Mouse (Mus musculus): ENCODE data around the gene Fam205c. TPM values are rescaled to one million over a fixed set of nuclear protein-coding genes. Genes with fewer than 3 reads are reported as not detected.
A peak's percentile ranks its signal among the peaks of the same experiment; 100 is the strongest.

Gene Fam205c
- polyA plus RNA-seq, 1 experiment from 2014 or later = 0.11 TPM

DNA sequence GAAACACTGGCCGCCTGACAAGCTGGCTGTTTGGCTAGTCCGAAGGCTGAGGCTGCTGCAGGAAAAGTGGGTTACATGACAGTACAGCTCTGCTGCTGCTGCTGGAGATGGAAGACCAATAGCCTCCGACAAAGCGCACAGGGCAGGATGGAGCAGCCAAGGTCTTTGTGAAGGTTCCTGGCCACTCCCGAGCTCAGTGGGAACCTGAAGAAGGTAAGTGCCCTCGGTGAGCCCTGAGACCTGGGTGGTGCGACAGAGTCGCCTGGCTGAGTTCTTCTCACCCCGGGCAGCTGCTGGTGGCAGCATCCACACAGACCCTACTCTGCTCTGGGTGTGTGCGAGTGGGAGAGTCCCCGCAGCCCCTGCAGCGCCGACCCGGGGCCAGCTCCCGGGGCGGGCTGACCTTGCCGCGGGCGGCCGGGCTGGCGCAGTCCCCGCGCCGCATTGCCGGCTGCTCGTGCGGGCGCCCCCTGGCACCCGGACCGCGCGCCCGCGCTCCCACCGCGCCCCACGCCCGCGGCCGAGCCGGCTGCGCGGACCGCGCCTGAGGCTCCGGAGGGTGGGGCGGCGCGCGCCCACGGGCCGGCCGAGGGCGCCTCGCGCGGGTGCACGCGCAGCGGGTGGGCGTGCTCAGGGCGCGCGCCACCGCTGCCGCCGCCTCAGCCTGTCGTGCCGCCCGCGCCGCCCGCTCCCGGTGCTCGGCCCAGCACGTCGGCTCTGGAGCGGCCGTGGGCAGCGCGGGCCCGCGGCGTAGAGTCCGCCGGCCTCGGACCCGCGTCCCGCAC lies 42.8 kb upstream of the Fam205c start, which contains the start of gene Phf24:
Gene Phf24 (plus strand): TSS at position 44 of the 785 bp plus-strand sequence.
- peak; percentile 75 for ATAC-seq (ENCODE audit: low FRiP score, low TSS enrichment)

DNA sequence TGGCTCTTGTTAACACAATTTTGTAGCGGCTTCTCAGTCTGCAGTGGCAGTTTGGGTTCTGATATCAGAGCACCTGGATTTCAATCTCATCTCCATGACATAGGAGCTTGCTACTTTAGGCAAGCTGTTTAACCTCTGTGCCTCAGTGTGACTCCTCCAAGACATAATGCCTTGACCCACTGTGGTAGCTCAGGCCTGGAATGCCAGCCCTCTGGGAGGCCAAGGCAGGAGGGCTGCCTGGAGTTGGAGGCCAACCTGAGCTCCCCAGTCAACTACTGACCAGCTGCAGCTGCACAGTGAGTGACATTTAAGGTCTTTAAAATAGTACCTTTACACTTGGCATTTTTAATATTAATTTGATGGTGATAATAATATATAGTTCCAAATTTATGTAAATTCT lies 41.9 kb upstream of the Fam205c start:
- no peak overlapping the region for H3K27ac ChIP-seq (replicated peaks)
- TF ChIP-seq EP300 (optimal IDR thresholded peaks at IDR 0.05) = no peak
- TF ChIP-seq CTCF (IDR thresholded peaks at IDR 0.05; ENCODE audit: low read depth) = no peak
- ATAC-seq (ENCODE audit: low FRiP score, low TSS enrichment) (no peak), DNase-seq (ENCODE audit: low spot score) (no peak)
- no peak overlapping the region for H3K4me2 ChIP-seq (replicated peaks; ENCODE audit: low read depth)
- H3K9me3 ChIP-seq (ENCODE audit: control insufficient read depth, low read length) = no peaks in the 10 kb centered on the region
- H3K4me1 ChIP-seq (replicated peaks; ENCODE audit: control insufficient read depth, insufficient read depth) = no peaks in the 10 kb centered on the region
- H3K27me3 ChIP-seq (ENCODE audit: control insufficient read depth, insufficient read depth, low read length) = no peaks in the 10 kb centered on the region; the same call in 1 of the 2 replicates
- H3K9ac ChIP-seq (ENCODE audit: low read length) = no peak overlapping the region
- H3K4me3 ChIP-seq (ENCODE audit: low read depth, low read length) = no peak overlapping the region
- H3K36me3 ChIP-seq (ENCODE audit: control insufficient read depth, insufficient read depth, low read length) = no peaks in the 10 kb centered on the region
- whole genome bisulfite sequencing = 92% methylated on average over 1 of the region's 1 CpGs

More for the DNA sequence above, 42.8 kb upstream of the Fam205c start, which contains the start of gene Phf24:
- Histone ChIP-seq H3K4me1 (replicated peaks; ENCODE audit: control insufficient read depth, insufficient read depth) (no peaks in the 10 kb centered on the region), H3K9ac (ENCODE audit: low read length) (peak within 1 kb of the TSS; percentile 58), H3K27me3 (ENCODE audit: control insufficient read depth, insufficient read depth, low read length) (no peaks in the 10 kb centered on the region; the same call in 1 of the 2 replicates), H3K4me3 (ENCODE audit: low read depth, low read length) (peak within 1 kb of the TSS; percentile 56), H3K9me3 (ENCODE audit: control insufficient read depth, low read length) (no peaks in the 10 kb centered on the region), H3K27ac (replicated peaks) (peak within 1 kb of the TSS; percentile 40), H3K36me3 (ENCODE audit: control insufficient read depth, insufficient read depth, low read length) (no peaks in the 10 kb centered on the region), H3K4me2 (replicated peaks; ENCODE audit: low read depth) (peak within 1 kb of the TSS; percentile 91)
- DNase-seq (ENCODE audit: low spot score) = peak; percentile 47
- 1% methylated on average over 63 of the region's 90 CpGs for WGBS
- TF ChIP-seq CTCF (IDR thresholded peaks at IDR 0.05; ENCODE audit: low read depth) (no peak), EP300 (optimal IDR thresholded peaks at IDR 0.05) (no peak)

DNA sequence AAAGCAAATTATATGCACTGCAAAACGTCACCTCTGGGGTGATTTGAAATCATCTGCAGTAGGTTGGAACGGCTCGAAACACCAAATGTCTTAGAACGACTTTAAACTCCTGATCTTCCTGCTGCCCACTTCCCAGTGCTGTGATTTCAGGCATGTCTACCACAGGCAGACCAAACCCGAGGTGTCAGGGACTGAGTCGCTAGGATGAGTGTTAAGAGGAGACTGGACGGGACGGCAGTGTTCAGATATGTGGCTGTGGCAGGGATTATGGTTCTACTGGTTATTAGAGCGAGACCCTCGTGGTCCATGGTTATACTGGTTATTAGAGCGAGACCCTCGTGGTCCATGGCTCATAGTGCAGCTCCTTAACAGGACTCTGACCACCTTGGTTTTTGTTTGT lies 41.3 kb upstream of the Fam205c start:
- Histone ChIP-seq H3K4me2 (replicated peaks; ENCODE audit: low read depth) (no peak overlapping the region), H3K4me3 (ENCODE audit: low read depth, low read length) (no peak overlapping the region), H3K4me1 (replicated peaks; ENCODE audit: control insufficient read depth, insufficient read depth) (no peaks in the 10 kb centered on the region), H3K36me3 (ENCODE audit: control insufficient read depth, insufficient read depth, low read length) (no peaks in the 10 kb centered on the region), H3K27me3 (ENCODE audit: control insufficient read depth, insufficient read depth, low read length) (no peaks in the 10 kb centered on the region; the same call in 1 of the 2 replicates), H3K27ac (replicated peaks) (no peak overlapping the region), H3K9ac (ENCODE audit: low read length) (no peak overlapping the region), H3K9me3 (ENCODE audit: control insufficient read depth, low read length) (no peaks in the 10 kb centered on the region)
- no peak for TF ChIP-seq EP300 (optimal IDR thresholded peaks at IDR 0.05)
- TF ChIP-seq CTCF (IDR thresholded peaks at IDR 0.05; ENCODE audit: low read depth) = no peak
- WGBS = 78% methylated on average over 12 of the region's 12 CpGs
- ATAC-seq (ENCODE audit: low FRiP score, low TSS enrichment) = no peak
- no peak for DNase-seq (ENCODE audit: low spot score)

DNA sequence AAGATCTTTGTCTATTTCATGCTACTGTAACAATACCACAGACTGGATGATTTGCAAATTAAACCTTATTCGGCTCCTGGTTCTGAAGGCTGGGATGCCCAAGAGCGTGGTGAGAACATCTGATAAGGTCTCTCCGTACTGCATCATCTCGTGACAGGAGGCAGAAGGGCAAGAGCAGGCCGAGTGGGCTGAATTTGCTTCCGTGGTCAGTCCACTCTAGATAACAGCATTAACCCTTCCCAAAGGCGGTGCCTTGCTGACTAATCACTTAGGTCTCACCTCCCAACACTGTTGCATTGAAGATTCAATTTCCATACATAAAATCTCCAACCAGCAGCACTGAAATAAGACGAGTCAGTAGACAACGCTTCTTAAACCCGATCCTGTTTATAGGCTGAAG lies 39.4 kb upstream of the Fam205c start:
- no peak for TF ChIP-seq EP300 (optimal IDR thresholded peaks at IDR 0.05)
- TF ChIP-seq CTCF (IDR thresholded peaks at IDR 0.05; ENCODE audit: low read depth) = no peak

DNA sequence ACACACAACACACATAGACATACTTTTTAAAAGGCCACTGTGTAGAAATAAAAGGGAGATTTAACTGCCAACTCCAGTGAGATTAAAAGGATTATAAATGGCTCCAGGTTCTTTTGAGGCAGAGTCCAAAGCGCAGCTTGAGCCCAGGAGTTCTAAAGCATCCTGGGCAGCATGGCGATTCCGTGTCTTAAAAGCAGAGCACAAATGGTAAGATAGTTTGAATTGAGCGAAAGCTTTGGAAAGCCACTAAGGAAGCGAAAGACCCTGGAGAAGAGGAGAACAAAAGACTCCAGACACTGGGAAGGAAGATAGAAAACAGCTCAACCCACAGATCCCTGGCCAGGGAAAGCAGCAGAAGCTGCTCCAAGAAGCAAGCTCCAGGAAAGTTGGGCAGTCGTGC lies 30.9 kb upstream of the Fam205c start:
- Histone ChIP-seq H3K9me3 (ENCODE audit: control insufficient read depth, low read length) (no peaks in the 10 kb centered on the region), H3K27me3 (ENCODE audit: control insufficient read depth, insufficient read depth, low read length) (no peaks in the 10 kb centered on the region), H3K4me3 (ENCODE audit: low read depth, low read length) (no peak overlapping the region), H3K4me2 (replicated peaks; ENCODE audit: low read depth) (no peak overlapping the region), H3K27ac (replicated peaks) (no peak overlapping the region), H3K9ac (ENCODE audit: low read length) (no peak overlapping the region), H3K4me1 (replicated peaks; ENCODE audit: control insufficient read depth, insufficient read depth) (no peaks in the 10 kb centered on the region), H3K36me3 (ENCODE audit: control insufficient read depth, insufficient read depth, low read length) (no peaks in the 10 kb centered on the region)
- DNase-seq (ENCODE audit: low spot score) = no peak
- TF ChIP-seq CTCF (IDR thresholded peaks at IDR 0.05; ENCODE audit: low read depth) = no peak
- no peak for TF ChIP-seq EP300 (optimal IDR thresholded peaks at IDR 0.05)
- no peak for ATAC-seq (ENCODE audit: low FRiP score, low TSS enrichment)
- 69% methylated on average over 6 of the region's 6 CpGs for WGBS

More for the DNA sequence above, 39.4 kb upstream of the Fam205c start:
- DNase-seq (ENCODE audit: low spot score) (no peak), ATAC-seq (ENCODE audit: low FRiP score, low TSS enrichment) (no peak)
- H3K4me2 ChIP-seq (replicated peaks; ENCODE audit: low read depth) = no peak overlapping the region
- no peaks in the 10 kb centered on the region for H3K4me1 ChIP-seq (replicated peaks; ENCODE audit: control insufficient read depth, insufficient read depth)
- no peak overlapping the region for H3K4me3 ChIP-seq (ENCODE audit: low read depth, low read length)
- H3K27me3 ChIP-seq (ENCODE audit: control insufficient read depth, insufficient read depth, low read length) = no peaks in the 10 kb centered on the region; the same call in 1 of the 2 replicates
- H3K36me3 ChIP-seq (ENCODE audit: control insufficient read depth, insufficient read depth, low read length) = no peaks in the 10 kb centered on the region
- no peak overlapping the region for H3K27ac ChIP-seq (replicated peaks)
- WGBS = 38% methylated on average over 10 of the region's 10 CpGs
- no peak overlapping the region for H3K9ac ChIP-seq (ENCODE audit: low read length)
- no peaks in the 10 kb centered on the region for H3K9me3 ChIP-seq (ENCODE audit: control insufficient read depth, low read length)

DNA sequence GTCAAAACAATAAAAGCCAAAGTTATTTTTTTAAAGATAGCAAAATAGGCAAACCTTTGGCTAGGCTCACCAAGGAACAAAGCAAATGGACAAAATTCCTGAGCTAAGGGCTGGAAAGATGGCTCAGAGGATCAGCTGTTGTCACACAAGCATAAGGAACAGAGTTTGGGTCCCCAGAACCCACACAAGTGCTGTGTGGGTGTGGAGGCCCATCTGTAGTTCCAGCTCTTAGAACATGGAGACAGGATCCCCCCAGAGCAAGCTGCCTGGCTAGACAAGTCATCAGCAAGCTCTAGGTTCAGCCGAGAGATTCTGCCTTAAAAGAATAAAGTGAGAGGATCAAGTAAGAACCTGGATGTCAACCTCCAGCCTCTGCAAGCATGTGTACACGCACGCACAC lies 30.5 kb upstream of the Fam205c start:
- H3K27me3 ChIP-seq (ENCODE audit: control insufficient read depth, insufficient read depth, low read length) = no peaks in the 10 kb centered on the region
- H3K9ac ChIP-seq (ENCODE audit: low read length) = no peak overlapping the region
- DNase-seq (ENCODE audit: low spot score) (no peak), ATAC-seq (ENCODE audit: low FRiP score, low TSS enrichment) (no peak)
- H3K27ac ChIP-seq (replicated peaks) = no peak overlapping the region
- TF ChIP-seq EP300 (optimal IDR thresholded peaks at IDR 0.05) = no peak
- no peak for TF ChIP-seq CTCF (IDR thresholded peaks at IDR 0.05; ENCODE audit: low read depth)
- 87% methylated on average over 3 of the region's 3 CpGs for WGBS
- no peaks in the 10 kb centered on the region for H3K4me1 ChIP-seq (replicated peaks; ENCODE audit: control insufficient read depth, insufficient read depth)
- no peaks in the 10 kb centered on the region for H3K36me3 ChIP-seq (ENCODE audit: control insufficient read depth, insufficient read depth, low read length)
- H3K4me3 ChIP-seq (ENCODE audit: low read depth, low read length) = no peak overlapping the region
- H3K4me2 ChIP-seq (replicated peaks; ENCODE audit: low read depth) = no peak overlapping the region
- no peaks in the 10 kb centered on the region for H3K9me3 ChIP-seq (ENCODE audit: control insufficient read depth, low read length)
